Mouse (Mus musculus) heart, postnatal 0 days (tissue): ENCODE measurements around the gene Syt8. TPM values are rescaled to one million over a fixed set of nuclear protein-coding genes. Genes with fewer than 3 reads are reported as not detected.

Experiments used
- ATAC-seq: fragments of 200-750 bp; cut with Nextera tagmentation; 2 replicates; pipeline ENCODE4 v1.8.0; 2017; ENCODE audit warnings: low read depth, moderate number of reproducible peaks, moderate library complexity; ENCODE audit not compliant: insufficient read depth
- DNase-seq: peaks from one replicate; pipeline ENCODE4 v3.0.0-alpha.2; 2016; ENCODE audit warnings: low spot score
- H3K27ac ChIP-seq: fragments of 300-500 bp; sonication (generic); 2 replicates; pipeline ENCODE4 v1.5.1; 2014; ENCODE audit warnings: low read depth, mild to moderate bottlenecking
- H3K27me3 ChIP-seq: fragments of 300-500 bp; sonication (generic); 2 replicates; pipeline ENCODE4 v1.6.1; 2014; ENCODE audit warnings: low read length, mixed read lengths; ENCODE audit not compliant: control insufficient read depth, insufficient read depth
- H3K36me3 ChIP-seq: fragments of 300-500 bp; sonication (generic); replicated peaks from 2 replicates; pipeline ENCODE4 v1.6.1; 2014; ENCODE audit warnings: low read length, mixed read lengths; ENCODE audit not compliant: control insufficient read depth, insufficient read depth
- H3K4me1 ChIP-seq: fragments of 300-500 bp; sonication (generic); 2 replicates; pipeline ENCODE4 v1.6.1; 2014; ENCODE audit warnings: antibody characterized with exemption; ENCODE audit not compliant: control insufficient read depth, insufficient read depth
- H3K4me2 ChIP-seq: fragments of 300-500 bp; sonication (generic); 2 replicates; pipeline ENCODE4 v1.6.1; 2014; ENCODE audit warnings: low read depth, mild to moderate bottlenecking, low read length, moderate library complexity
- H3K4me3 ChIP-seq: fragments of 300-500 bp; sonication (generic); 2 replicates; pipeline ENCODE4 v1.5.1; 2014; ENCODE audit warnings: low read depth, low read length
- H3K9ac ChIP-seq: fragments of 300-500 bp; sonication (generic); replicated peaks from 2 replicates; pipeline ENCODE4 v1.6.1; 2014; ENCODE audit warnings: low read depth, low read length, mixed read lengths
- H3K9me3 ChIP-seq: fragments of 300-500 bp; sonication (generic); replicated peaks from 2 replicates; pipeline ENCODE4 v1.6.1; 2016; ENCODE audit warnings: low read length; ENCODE audit not compliant: control insufficient read depth
- CTCF ChIP-seq: IDR thresholded peaks from 2 replicates; pipeline ENCODE4 v1.5.1; 2016; ENCODE audit warnings: antibody characterized with exemption, control low read depth, low read depth
- EP300 ChIP-seq: IDR thresholded peaks from 2 replicates; pipeline ENCODE4 v1.6.1; 2016; ENCODE audit warnings: antibody characterized with exemption, low read depth
- WGBS: fragments of 180-500 bp; shearing (Covaris S2); extraction: QIAGEN DNeasy Blood & Tissue Kit; methylation state at CpG from one replicate; pipeline ENCODE4 v1.1.7; 2014; 5-methylcytosine and 5-hydroxymethylcytosine counted together
- polyA plus RNA-seq: library from polyadenylated mRNA; unstranded; fragments of >200 nt; fragmentation: Nextera tagmentation; extraction: Ambion mirVana; gene quantifications from 2 replicates; pipeline ENCODE4 v1.2.1, GENCODE M21; 2015
- total RNA-seq: library from RNA; depleted of rRNA; stranded (reverse); fragments of >200 nt; gene quantifications from 2 replicates; pipeline ENCODE4 v1.2.3, GENCODE M21; 2014; ENCODE audit warnings: low replicate concordance

Syt8 gene
- total and polyA plus RNA-seq, 2 experiments from 2014 or later = 18.0 TPM; not detected in 1

- Histone ChIP-seq H3K4me3 (no peak overlapping the region), H3K36me3 (no peaks in the 10 kb centered on the region), H3K4me2 (no peak overlapping the region), H3K27ac (peak overlapping the region; percentile 97), H3K27me3 (no peaks in the 10 kb centered on the region), H3K4me1 (peaks cover 62% of the 10 kb centered on the region), H3K9ac (0 out of 2 replicates have a peak overlapping the region, but pooled peaks have one; percentile 15), H3K9me3 (no peaks in the 10 kb centered on the region)
- ATAC-seq (peak; percentile 59), DNase-seq (peak; percentile 88)
- WGBS = 0% methylated on average over 3 of the region's 3 CpGs
- TF ChIP-seq EP300 (no peak), CTCF (no peak)
These were observed 22.7 kb downstream of the Syt8 start for GRCm38 (mm10) chr7:142457227-142457811.

GRCm38 (mm10) chr7:142458026-142458425, 23.4 kb downstream of the Syt8 start:
- no peak overlapping the region for H3K4me3 ChIP-seq
- peak; percentile 4; the same call in 1 of the 2 replicates for ATAC-seq
- H3K4me1 ChIP-seq = peaks cover 67% of the 10 kb centered on the region

GRCm38 (mm10) chr7:142458676-142459298, 24.1 kb downstream of the Syt8 start:
- Histone ChIP-seq H3K4me3 (no peak overlapping the region), H3K9me3 (no peaks in the 10 kb centered on the region), H3K9ac (no peak overlapping the region), H3K27ac (peak overlapping the region; percentile 97), H3K36me3 (no peaks in the 10 kb centered on the region), H3K4me1 (peaks cover 67% of the 10 kb centered on the region), H3K4me2 (no peak overlapping the region), H3K27me3 (no peaks in the 10 kb centered on the region)
- DNase-seq (no peak), ATAC-seq (no peak; the same call in 1 of the 2 replicates)
- WGBS = 32% methylated on average over 5 of the region's 5 CpGs
- TF ChIP-seq CTCF (no peak), EP300 (no peak)

More at GRCm38 (mm10) chr7:142458026-142458425, 23.4 kb downstream of the Syt8 start:
- H3K36me3 ChIP-seq = no peaks in the 10 kb centered on the region
- peak overlapping the region; percentile 97 for H3K27ac ChIP-seq
- WGBS = 5% methylated on average over 2 of the region's 2 CpGs
- H3K9me3 ChIP-seq = no peaks in the 10 kb centered on the region
- no peak overlapping the region for H3K4me2 ChIP-seq
- DNase-seq = peak; percentile 71
- H3K9ac ChIP-seq = no peak overlapping the region
- no peaks in the 10 kb centered on the region for H3K27me3 ChIP-seq
- TF ChIP-seq CTCF (no peak), EP300 (no peak)

GRCm38 (mm10) chr7:142459299-142459691, 24.6 kb downstream of the Syt8 start:
- Histone ChIP-seq H3K36me3 (no peaks in the 10 kb centered on the region), H3K4me3 (no peak overlapping the region), H3K9me3 (no peaks in the 10 kb centered on the region), H3K27ac (peak overlapping the region; percentile 97), H3K27me3 (no peaks in the 10 kb centered on the region), H3K4me1 (peaks cover 67% of the 10 kb centered on the region), H3K9ac (no peak overlapping the region), H3K4me2 (no peak overlapping the region)
- 29% methylated on average over 2 of the region's 2 CpGs for WGBS
- DNase-seq (peak; percentile 86), ATAC-seq (peak; percentile 80)
- TF ChIP-seq CTCF = no peak
- peak; percentile 97 for TF ChIP-seq EP300

GRCm38 (mm10) chr7:142460636-142461077, 26.0 kb downstream of the Syt8 start, which contains the start of gene Lsp1:
Gene Lsp1 (plus strand): TSS chr7:142460809.
- peak within 1 kb of the TSS; percentile 97 for H3K27ac ChIP-seq
- H3K9ac ChIP-seq = peak within 1 kb of the TSS; percentile 30; the same call in 1 of the 2 replicates
- H3K4me2 ChIP-seq = peak within 1 kb of the TSS; percentile 37; the same call in 1 of the 2 replicates
- no peaks in the 10 kb centered on the region for H3K9me3 ChIP-seq
- H3K27me3 ChIP-seq = no peaks in the 10 kb centered on the region
- H3K4me1 ChIP-seq = peaks cover 67% of the 10 kb centered on the region
- TF ChIP-seq EP300 = no peak
- no peak for TF ChIP-seq CTCF
- no peaks in the 10 kb centered on the region for H3K36me3 ChIP-seq
- DNase-seq = no peak
- 89% methylated on average over 7 of the region's 7 CpGs for WGBS
- ATAC-seq = no peak
- peak within 1 kb of the TSS; percentile 23; the same call in 1 of the 2 replicates for H3K4me3 ChIP-seq
